Mouse (Mus musculus): ENCODE data around the gene Ubqln4.

Ubqln4 gene

DNA sequence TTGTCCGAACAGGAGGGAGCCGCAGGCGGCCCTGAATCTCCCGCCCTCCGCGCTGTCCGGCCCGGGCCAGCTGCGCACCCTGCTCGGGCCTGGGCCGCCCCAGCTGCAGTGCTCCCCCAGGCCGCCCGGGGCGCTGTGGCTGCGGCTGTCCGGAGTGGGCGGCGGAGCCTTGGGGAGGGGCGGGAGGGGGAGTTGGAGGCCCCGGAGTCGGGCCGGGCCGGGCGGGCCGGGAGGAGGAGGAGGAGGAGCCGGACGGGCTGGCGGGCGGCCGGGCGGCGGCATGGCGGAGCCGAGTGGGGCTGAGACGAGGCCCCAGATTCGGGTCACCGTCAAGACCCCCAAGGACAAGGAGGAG is at the start of gene Ubqln4:
Gene Ubqln4 (plus strand): TSS at position 234 of the 355 bp plus-strand sequence.
- Histone ChIP-seq H3K4me1 (replicated peaks; ENCODE audit: low read depth, low read length) (peaks cover 78% of the 10 kb centered on the region), H3K27me3 (ENCODE audit: insufficient read depth, low read length) (no peaks in the 10 kb centered on the region), H3K36me3 (ENCODE audit: insufficient read depth, low read length) (peaks cover 60% of the 10 kb centered on the region), H3K9me3 (ENCODE audit: low read length) (no peaks in the 10 kb centered on the region), H3K4me3 (replicated peaks; ENCODE audit: low read length) (peak within 1 kb of the TSS; percentile 99)
- TF ChIP-seq NANOG (IDR thresholded peaks at IDR 0.05; ENCODE audit: borderline replicate concordance, low read length) (no peak), POU5F1 (IDR thresholded peaks at IDR 0.05; ENCODE audit: borderline replicate concordance, low read length) (no peak), CTCF (conservative IDR thresholded peaks at IDR 0.05; ENCODE audit: low read length) (no peak)

DNA sequence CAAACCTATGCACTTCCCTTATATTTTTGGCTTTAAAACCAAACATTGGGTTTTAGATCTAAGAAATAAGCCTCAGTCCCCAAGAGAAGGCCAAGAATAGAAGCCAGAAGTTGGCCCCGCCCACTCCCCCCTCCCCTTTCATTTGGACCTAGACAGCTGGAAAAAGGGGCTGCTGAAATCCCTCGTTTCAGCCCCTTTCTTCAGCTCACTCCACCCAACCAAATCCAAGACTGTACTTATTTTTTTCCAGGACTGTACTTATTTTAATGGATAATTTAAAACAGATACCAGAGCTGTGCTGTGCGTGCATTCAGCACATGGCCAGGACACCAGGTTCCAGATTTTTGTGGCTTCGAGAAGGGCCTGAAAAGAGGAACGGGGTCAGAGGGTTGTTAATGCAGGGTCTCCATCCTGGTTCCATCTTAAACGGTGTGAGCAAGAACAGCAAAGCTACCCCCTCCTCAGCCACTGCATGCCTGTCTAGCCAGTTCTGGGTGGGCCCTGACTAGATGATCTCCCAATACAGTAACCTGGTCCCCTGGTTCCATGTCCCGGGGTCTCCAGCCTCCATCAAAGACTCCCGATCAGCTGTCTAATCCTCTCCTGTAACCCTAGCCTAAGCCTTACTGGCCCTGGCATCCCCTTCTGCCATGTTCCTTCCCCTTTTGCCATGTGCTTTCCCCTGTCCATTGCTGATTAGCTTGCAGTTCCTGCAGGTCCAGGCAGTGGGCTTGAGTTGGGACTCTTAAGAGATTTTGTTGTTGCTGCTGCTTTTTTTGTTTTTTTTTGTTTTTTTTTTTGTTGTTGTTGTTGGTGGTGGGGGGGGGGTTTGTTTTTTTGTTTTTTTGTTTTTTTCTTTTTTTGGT is 49.4 kb upstream of the Ubqln4 start:
- H3K27me3 ChIP-seq (ENCODE audit: insufficient read depth, low read length) = peaks cover 14% of the 10 kb centered on the region
- peak overlapping the region; percentile 85; the same call in 1 of the 2 replicates for H3K4me3 ChIP-seq (replicated peaks; ENCODE audit: low read length)
- TF ChIP-seq NANOG (IDR thresholded peaks at IDR 0.05; ENCODE audit: borderline replicate concordance, low read length) = no peak
- no peak for TF ChIP-seq CTCF (conservative IDR thresholded peaks at IDR 0.05; ENCODE audit: low read length)
- TF ChIP-seq POU5F1 (IDR thresholded peaks at IDR 0.05; ENCODE audit: borderline replicate concordance, low read length) = no peak
- peaks cover 96% of the 10 kb centered on the region for H3K4me1 ChIP-seq (replicated peaks; ENCODE audit: low read depth, low read length)
- no peaks in the 10 kb centered on the region for H3K9me3 ChIP-seq (ENCODE audit: low read length)
- peaks cover 11% of the 10 kb centered on the region for H3K36me3 ChIP-seq (ENCODE audit: insufficient read depth, low read length)

DNA sequence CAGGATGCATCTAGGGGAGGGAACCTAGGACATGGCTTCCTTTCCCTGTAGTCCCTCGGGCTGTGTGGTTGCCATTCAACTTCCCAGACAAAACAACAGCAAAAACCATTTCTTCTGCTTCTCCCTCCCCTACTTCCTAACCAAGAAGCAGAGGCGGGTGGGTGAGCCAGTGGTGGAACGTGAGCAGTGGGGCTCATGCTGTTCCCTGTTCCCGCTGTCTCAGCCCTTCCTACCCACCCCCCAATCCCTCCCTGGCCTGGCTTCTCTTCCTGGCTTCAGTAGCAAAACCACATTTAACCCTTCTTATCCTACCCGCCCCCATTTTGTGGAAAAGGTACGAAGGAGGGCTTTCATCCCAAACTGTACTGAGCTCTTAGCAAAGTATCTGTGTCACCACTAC is 48.5 kb upstream of the Ubqln4 start:
- Histone ChIP-seq H3K4me3 (replicated peaks; ENCODE audit: low read length) (peak overlapping the region; percentile 74), H3K9me3 (ENCODE audit: low read length) (no peaks in the 10 kb centered on the region), H3K4me1 (replicated peaks; ENCODE audit: low read depth, low read length) (peaks cover 93% of the 10 kb centered on the region), H3K27me3 (ENCODE audit: insufficient read depth, low read length) (peaks cover 14% of the 10 kb centered on the region), H3K36me3 (ENCODE audit: insufficient read depth, low read length) (peaks cover 11% of the 10 kb centered on the region)
- TF ChIP-seq POU5F1 (IDR thresholded peaks at IDR 0.05; ENCODE audit: borderline replicate concordance, low read length) (no peak), CTCF (conservative IDR thresholded peaks at IDR 0.05; ENCODE audit: low read length) (no peak), NANOG (IDR thresholded peaks at IDR 0.05; ENCODE audit: borderline replicate concordance, low read length) (no peak)

DNA sequence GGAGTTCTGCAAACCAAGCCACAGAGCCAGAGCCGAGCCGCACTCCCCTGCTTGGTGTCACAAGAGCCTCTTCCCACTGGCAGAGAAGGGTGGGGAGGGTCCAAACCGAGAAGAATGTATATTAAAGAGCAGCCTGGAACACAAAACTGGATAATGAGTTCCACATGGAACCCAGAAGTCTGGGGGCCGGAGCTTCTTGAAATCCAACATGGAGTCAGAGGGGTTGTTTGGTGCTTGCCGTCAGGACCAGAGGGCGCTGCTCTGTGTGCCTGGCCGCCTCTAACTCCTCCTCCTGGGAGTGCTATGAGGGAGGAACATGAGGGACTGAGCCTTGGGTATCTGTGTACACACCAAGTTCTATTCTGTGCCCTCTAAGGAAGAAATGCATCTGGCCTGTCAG is 47.8 kb upstream of the Ubqln4 start:
- no peaks in the 10 kb centered on the region for H3K9me3 ChIP-seq (ENCODE audit: low read length)
- peaks cover 91% of the 10 kb centered on the region for H3K4me1 ChIP-seq (replicated peaks; ENCODE audit: low read depth, low read length)
- H3K27me3 ChIP-seq (ENCODE audit: insufficient read depth, low read length) = peaks cover 14% of the 10 kb centered on the region
- peak overlapping the region; percentile 74 for H3K4me3 ChIP-seq (replicated peaks; ENCODE audit: low read length)
- TF ChIP-seq CTCF (conservative IDR thresholded peaks at IDR 0.05; ENCODE audit: low read length) (no peak), NANOG (IDR thresholded peaks at IDR 0.05; ENCODE audit: borderline replicate concordance, low read length) (no peak), POU5F1 (IDR thresholded peaks at IDR 0.05; ENCODE audit: borderline replicate concordance, low read length) (no peak)
- H3K36me3 ChIP-seq (ENCODE audit: insufficient read depth, low read length) = peaks cover 11% of the 10 kb centered on the region

DNA sequence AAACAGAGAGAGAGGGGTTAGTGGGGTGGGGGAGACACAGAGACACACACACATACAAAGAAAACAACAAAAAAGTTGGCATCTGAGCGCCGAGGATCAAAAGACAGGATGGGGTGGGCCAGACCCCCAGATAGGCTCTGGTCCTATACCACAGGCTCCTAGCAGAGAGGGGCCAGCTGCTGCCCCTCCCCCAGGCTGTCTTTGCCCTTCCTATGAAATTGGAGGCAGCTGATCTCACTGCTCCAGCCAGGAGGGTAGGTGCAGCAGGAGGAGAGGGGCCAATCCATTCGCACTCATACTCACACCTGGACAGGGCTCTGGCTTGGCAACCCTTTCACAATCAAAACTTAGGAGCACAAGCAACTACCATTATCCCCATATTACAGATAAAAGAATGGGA is 44.3 kb upstream of the Ubqln4 start:
- 0 out of 2 replicates have a peak, but pooled peaks cover 5% of the 10 kb centered on the region for H3K27me3 ChIP-seq (ENCODE audit: insufficient read depth, low read length)
- TF ChIP-seq POU5F1 (IDR thresholded peaks at IDR 0.05; ENCODE audit: borderline replicate concordance, low read length) = no peak
- peaks cover 11% of the 10 kb centered on the region for H3K36me3 ChIP-seq (ENCODE audit: insufficient read depth, low read length)
- H3K4me3 ChIP-seq (replicated peaks; ENCODE audit: low read length) = peak overlapping the region; percentile 77
- H3K4me1 ChIP-seq (replicated peaks; ENCODE audit: low read depth, low read length) = peaks cover 90% of the 10 kb centered on the region
- no peaks in the 10 kb centered on the region for H3K9me3 ChIP-seq (ENCODE audit: low read length)

DNA sequence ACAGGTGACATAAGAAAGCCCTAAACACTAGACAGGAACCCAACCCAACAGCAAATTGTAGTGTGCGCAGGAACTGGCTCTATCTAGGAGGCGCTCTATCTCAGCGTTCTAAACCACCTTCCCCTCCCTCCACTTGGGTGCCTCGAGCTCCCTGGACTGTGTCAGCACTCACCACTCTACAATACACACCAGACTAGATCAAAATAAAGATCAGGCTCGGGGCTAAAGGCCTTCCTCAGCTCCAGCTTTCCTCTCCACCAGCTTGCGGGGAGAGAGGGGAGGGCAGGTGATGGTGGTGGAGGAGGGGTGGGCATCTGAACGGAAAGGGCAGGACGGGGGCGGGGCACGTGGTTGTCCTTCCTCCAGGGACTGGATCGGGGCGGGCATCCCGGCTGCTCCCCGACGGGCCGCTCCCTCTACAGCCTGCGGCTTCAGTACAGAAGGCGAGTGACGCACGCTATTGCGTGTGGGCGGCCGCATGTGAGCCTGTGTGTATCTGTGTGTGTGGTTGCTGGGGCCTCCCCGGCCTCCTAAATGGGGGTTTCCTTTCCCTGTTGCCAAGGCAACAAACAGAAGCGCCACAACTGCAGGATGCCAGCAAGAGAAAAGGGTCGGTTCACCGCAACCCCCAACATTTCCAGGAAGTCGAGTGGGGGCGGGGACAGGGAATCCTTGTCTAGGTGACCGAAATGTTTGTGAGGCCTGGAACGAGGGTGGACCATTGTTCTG is 43.7 kb upstream of the Ubqln4 start, which contains the start of gene Lmna:
Gene Lmna (minus strand): TSS at position 265 of the 729 bp plus-strand sequence.
- Histone ChIP-seq H3K4me3 (replicated peaks; ENCODE audit: low read length) (peak within 1 kb of the TSS; percentile 77), H3K4me1 (replicated peaks; ENCODE audit: low read depth, low read length) (peaks cover 90% of the 10 kb centered on the region), H3K27me3 (ENCODE audit: insufficient read depth, low read length) (0 out of 2 replicates have a peak, but pooled peaks cover 5% of the 10 kb centered on the region), H3K36me3 (ENCODE audit: insufficient read depth, low read length) (peaks cover 11% of the 10 kb centered on the region), H3K9me3 (ENCODE audit: low read length) (no peaks in the 10 kb centered on the region)
- TF ChIP-seq POU5F1 (IDR thresholded peaks at IDR 0.05; ENCODE audit: borderline replicate concordance, low read length) (no peak), CTCF (conservative IDR thresholded peaks at IDR 0.05; ENCODE audit: low read length) (peak; percentile 19; the same call in 1 of the 2 replicates)

DNA sequence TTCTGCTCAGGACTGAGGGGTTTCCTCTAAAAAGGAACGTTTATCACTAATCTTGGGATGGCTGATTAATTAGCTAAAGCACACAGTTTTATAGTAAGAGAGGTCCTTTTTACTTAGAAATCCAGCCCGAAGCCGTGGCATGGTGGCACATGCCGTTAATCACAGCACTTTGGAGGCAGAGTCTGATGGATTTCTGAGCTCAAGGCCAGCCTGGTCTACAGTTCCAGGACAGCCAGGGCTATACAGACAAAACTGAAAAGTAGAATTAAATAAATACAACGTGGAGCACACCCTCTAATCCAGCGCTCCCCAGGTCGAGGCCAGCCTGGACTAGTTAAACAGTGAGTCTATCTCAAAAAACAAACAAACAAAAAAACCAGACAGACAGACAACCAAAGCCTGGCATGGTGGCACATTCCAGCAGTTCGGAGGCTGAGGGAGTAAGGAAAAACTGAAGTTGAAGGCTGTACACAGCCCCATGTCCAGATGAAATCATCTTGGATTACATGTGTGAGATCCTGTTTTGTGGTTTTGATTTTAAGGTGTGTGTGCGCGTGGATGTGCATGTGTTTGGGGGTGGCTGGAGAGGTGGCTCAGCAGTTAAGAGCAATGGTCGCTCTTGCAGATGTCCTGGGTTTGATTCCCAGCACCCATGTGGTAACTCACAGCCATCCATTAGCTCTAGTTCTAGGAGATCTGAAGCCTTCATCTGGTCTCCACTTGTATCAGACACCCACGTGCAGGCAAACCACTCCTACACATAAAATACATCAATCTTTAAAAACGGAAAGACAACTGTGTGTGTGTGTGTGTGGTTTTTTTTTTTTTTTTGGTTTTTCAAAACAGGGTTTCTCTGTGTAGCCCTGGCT is 42.9 kb upstream of the Ubqln4 start:
- H3K4me1 ChIP-seq (replicated peaks; ENCODE audit: low read depth, low read length) = peaks cover 90% of the 10 kb centered on the region
- H3K27me3 ChIP-seq (ENCODE audit: insufficient read depth, low read length) = 0 out of 2 replicates have a peak, but pooled peaks cover 5% of the 10 kb centered on the region
- no peak for TF ChIP-seq CTCF (conservative IDR thresholded peaks at IDR 0.05; ENCODE audit: low read length)
- no peak for TF ChIP-seq NANOG (IDR thresholded peaks at IDR 0.05; ENCODE audit: borderline replicate concordance, low read length)
- no peak for TF ChIP-seq POU5F1 (IDR thresholded peaks at IDR 0.05; ENCODE audit: borderline replicate concordance, low read length)
- peaks cover 11% of the 10 kb centered on the region for H3K36me3 ChIP-seq (ENCODE audit: insufficient read depth, low read length)
- no peaks in the 10 kb centered on the region for H3K9me3 ChIP-seq (ENCODE audit: low read length)
- peak overlapping the region; percentile 77 for H3K4me3 ChIP-seq (replicated peaks; ENCODE audit: low read length)

DNA sequence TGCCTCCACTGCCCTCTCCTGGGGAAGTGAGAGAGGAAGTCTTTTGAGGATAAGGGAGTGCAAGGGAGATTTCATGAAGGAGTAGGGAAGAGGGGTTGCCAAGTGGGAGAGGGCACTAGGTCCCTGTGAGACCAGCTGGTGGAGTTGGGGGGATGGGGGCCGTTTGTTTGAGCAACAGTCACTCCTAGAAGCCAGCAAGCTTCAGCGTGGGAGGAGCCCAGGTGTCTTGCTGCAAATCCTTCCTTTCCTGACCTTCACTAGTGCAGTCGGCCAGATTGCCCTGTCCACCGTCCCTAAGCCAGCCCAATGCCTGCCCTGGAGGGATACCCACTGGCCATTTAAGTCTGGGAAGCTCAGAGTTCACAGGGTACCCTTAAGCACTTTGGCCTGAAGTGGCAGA is 42.0 kb upstream of the Ubqln4 start:
- Histone ChIP-seq H3K4me1 (replicated peaks; ENCODE audit: low read depth, low read length) (peaks cover 90% of the 10 kb centered on the region), H3K4me3 (replicated peaks; ENCODE audit: low read length) (peak overlapping the region; percentile 77), H3K9me3 (ENCODE audit: low read length) (no peaks in the 10 kb centered on the region), H3K36me3 (ENCODE audit: insufficient read depth, low read length) (peaks cover 11% of the 10 kb centered on the region), H3K27me3 (ENCODE audit: insufficient read depth, low read length) (0 out of 2 replicates have a peak, but pooled peaks cover 8% of the 10 kb centered on the region)
- TF ChIP-seq CTCF (conservative IDR thresholded peaks at IDR 0.05; ENCODE audit: low read length) (no peak), NANOG (IDR thresholded peaks at IDR 0.05; ENCODE audit: borderline replicate concordance, low read length) (no peak), POU5F1 (IDR thresholded peaks at IDR 0.05; ENCODE audit: borderline replicate concordance, low read length) (no peak)

All from E14TG2a.4 (cell line).